In the genomic region with DNA sequence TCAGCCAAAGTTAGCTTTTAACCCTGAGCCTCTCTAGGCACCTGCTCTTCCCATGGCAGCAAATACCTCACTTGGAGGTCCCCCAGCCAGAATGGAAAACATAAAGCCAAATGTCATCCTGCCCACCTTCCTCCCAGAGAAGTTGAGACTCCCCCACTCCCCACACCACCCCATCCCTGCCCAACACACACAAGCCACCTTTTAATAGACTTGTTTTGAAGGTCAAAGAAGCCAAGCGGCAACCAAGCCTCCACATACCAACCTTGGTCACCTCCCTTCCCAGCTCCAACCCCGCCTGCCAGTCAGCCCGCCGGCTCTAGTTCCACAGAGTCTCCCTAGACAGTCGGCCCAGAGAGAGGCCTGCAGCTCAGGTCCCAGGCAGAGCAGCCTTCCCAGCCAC, we compare ENCODE assay signal across 18 mouse cellular contexts. TPM values are rescaled to one million over a fixed set of nuclear protein-coding genes. Genes with fewer than 3 reads are reported as not detected.
DNase-seq lines count a peak whose midpoint lies in the region; ATAC-seq lines count a peak whose summit lies in the region.
"Had no signal": no experiment of that assay in that cellular context is flagged by ENCODE, and none has a peak within 500 bp of the region (broad histone marks: within the 10 kb centered on the region; RNA-seq: fewer than 3 reads in every experiment).

No protein-coding gene starts in this region.

- no peak overlapping the region for H3K4me3 ChIP-seq in heart, embryonic 14.5 days (ENCODE audit: control insufficient read depth in 1 of 2, insufficient read depth in 1 of 2, low read depth in 1 of 2, low read length in 2 of 2)
- H3K4me3 ChIP-seq in kidney, embryonic 14.5 days (ENCODE audit: low read length) = no peak overlapping the region
- no peak overlapping the region for H3K4me3 ChIP-seq in liver, embryonic 12.5 days

- no peak for DNase-seq in heart, postnatal 25 days (ENCODE audit: low spot score)
- DNase-seq in testis, postnatal 10 days (ENCODE audit: low spot score) = peak; percentile 60
- DNase-seq in testis, postnatal 14 days (ENCODE audit: low spot score) = no peak
- no peak for DNase-seq in left cerebral cortex, adult 18-20 months (ENCODE audit: low spot score in 2 of 2)
- DNase-seq in thymus, adult 18-20 months = no peak
- DNase-seq: adrenal gland, postnatal 10 days; cerebellum, postnatal 25 days; forebrain, postnatal 0 days; right cerebral cortex, adult 18-20 months; thymus, postnatal 36 days had no signal

- H3K27ac ChIP-seq in heart, embryonic 14.5 days (replicated peaks in 1 of 2; ENCODE audit: control insufficient read depth in 1 of 2, insufficient read depth in 1 of 2, low read depth in 2 of 2, low read length in 2 of 2) = peak overlapping the region; percentile 7 to 35; a peak in 2 of 4 replicates
- peak overlapping the region; percentile 87 for H3K27ac ChIP-seq in kidney, embryonic 14.5 days (ENCODE audit: low read depth, low read length)
- no peak overlapping the region for H3K27ac ChIP-seq in liver, embryonic 12.5 days

- no peaks in the 10 kb centered on the region for H3K27me3 ChIP-seq in heart, embryonic 14.5 days (ENCODE audit: control insufficient read depth, insufficient read depth, low read length)
- no peaks in the 10 kb centered on the region for H3K27me3 ChIP-seq in kidney, embryonic 14.5 days (ENCODE audit: control insufficient read depth, insufficient read depth, low read length)
- peaks cover 29% of the 10 kb centered on the region for H3K27me3 ChIP-seq in liver, embryonic 12.5 days (replicated peaks)

- WGBS in heart, embryonic 14.5 days = 32% methylated on average over 5 of the region's 5 CpGs
- 30% methylated on average over 5 of the region's 5 CpGs for WGBS in kidney, embryonic 14.5 days
- 71% methylated on average over 5 of the region's 5 CpGs for WGBS in liver, embryonic 12.5 days (ENCODE audit: insufficient replicate concordance)

- no peaks in the 10 kb centered on the region for H3K9me3 ChIP-seq in heart, embryonic 14.5 days (ENCODE audit: control insufficient read depth, low read length)
- H3K9me3 ChIP-seq in kidney, embryonic 14.5 days (ENCODE audit: control insufficient read depth, low read length) = no peaks in the 10 kb centered on the region
- no peaks in the 10 kb centered on the region for H3K9me3 ChIP-seq in liver, embryonic 12.5 days (replicated peaks)

- peak overlapping the region; percentile 42; the same call in 1 of the 2 replicates for H3K9ac ChIP-seq in heart, embryonic 14.5 days (ENCODE audit: low read length)
- no peak overlapping the region for H3K9ac ChIP-seq in kidney, embryonic 14.5 days (ENCODE audit: low read depth, low read length)
- no peak overlapping the region for H3K9ac ChIP-seq in liver, embryonic 12.5 days
- H3K9ac ChIP-seq: forebrain, postnatal 0 days had no signal

- peaks cover 78% of the 10 kb centered on the region for H3K36me3 ChIP-seq in heart, embryonic 14.5 days (ENCODE audit: control insufficient read depth, insufficient read depth, low read length)
- H3K36me3 ChIP-seq in kidney, embryonic 14.5 days (ENCODE audit: control insufficient read depth, insufficient read depth, low read length) = peaks cover 27% of the 10 kb centered on the region
- H3K36me3 ChIP-seq in liver, embryonic 12.5 days = peaks cover 16% of the 10 kb centered on the region

- intact Hi-C loops in heart, postnatal 25 days (cut with DNase I) = no loop called here

- no peak for ATAC-seq in heart, embryonic 14.5 days (ENCODE audit: insufficient number of reproducible peaks, insufficient read depth, low FRiP score, low read depth)
- peak; percentile 63 for ATAC-seq in kidney, embryonic 14.5 days (ENCODE audit: low FRiP score, low TSS enrichment)
- ATAC-seq in liver, embryonic 12.5 days = no peak
- ATAC-seq: forebrain, postnatal 0 days had no signal

- peaks cover 47 to 73% of the 10 kb centered on the region in 2 experiments for H3K4me1 ChIP-seq in heart, embryonic 14.5 days (ENCODE audit: control insufficient read depth in 2 of 2, insufficient read depth in 2 of 2, low read length in 2 of 2)
- H3K4me1 ChIP-seq in kidney, embryonic 14.5 days (ENCODE audit: control insufficient read depth, insufficient read depth, low read length) = peaks cover 49% of the 10 kb centered on the region
- H3K4me1 ChIP-seq in liver, embryonic 12.5 days = peaks cover 14% of the 10 kb centered on the region

- H3K4me2 ChIP-seq in heart, embryonic 14.5 days (ENCODE audit: low read length) = no peak overlapping the region
- H3K4me2 ChIP-seq in kidney, embryonic 14.5 days (replicated peaks; ENCODE audit: low read depth, low read length) = 0 out of 2 replicates have a peak overlapping the region, but pooled peaks have one; percentile 1
- no peak overlapping the region for H3K4me2 ChIP-seq in liver, embryonic 12.5 days
- H3K4me2 ChIP-seq: liver, embryonic 11.5 days had no signal

RNA-seq across cellular contexts. Expression of a gene that starts 9.5 kb away (rescaled TPM):
- polyA plus RNA-seq in heart, embryonic 14.5 days (2014; fragmentation: Nextera tagmentation; extraction: Ambion mirVana) = 116 and 122 TPM in 2 replicates
- total RNA-seq in heart, postnatal 25 days (2021) = 10 to 100 TPM; 19.0 to 21.6 TPM
- 30.0 and 56.1 TPM in 2 replicates for polyA plus RNA-seq in kidney, embryonic 14.5 days (2014; fragmentation: Nextera tagmentation; extraction: Ambion mirVana)
- 11.3 and 12.5 TPM in 2 replicates for polyA plus RNA-seq in liver, embryonic 12.5 days (2016; fragmentation: Nextera tagmentation; extraction: Ambion mirVana)
- 1 to 10 TPM in 1 of 2 experiments, under 1 TPM in 1; 0.61 to 1.3 TPM for total RNA-seq in left cerebral cortex, adult 18-20 months (2021)
- total RNA-seq: megakaryocyte progenitor cell, adult 5-6 weeks had no signal

RNA-seq across cellular contexts. Expression of a gene that starts 33.3 kb away (rescaled TPM):
- not detected in 2 replicates for polyA plus RNA-seq in heart, embryonic 14.5 days (2014; fragmentation: Nextera tagmentation; extraction: Ambion mirVana)
- total RNA-seq in heart, postnatal 25 days (2021) = under 1 TPM in 1 of 2 experiments, not detected in 1; 0.31 TPM
- 0.31 and 0.76 TPM in 2 replicates for polyA plus RNA-seq in kidney, embryonic 14.5 days (2014; fragmentation: Nextera tagmentation; extraction: Ambion mirVana)
- polyA plus RNA-seq in liver, embryonic 12.5 days (2016; fragmentation: Nextera tagmentation; extraction: Ambion mirVana) = 0.12 TPM in 1 of 2 replicates, not detected in the other
- total RNA-seq in left cerebral cortex, adult 18-20 months (2021) = under 1 TPM in 1 of 2 experiments, not detected in 1; 0.23 TPM
- total RNA-seq: forebrain, postnatal 0 days; granulocyte monocyte progenitor cell, adult 5-6 weeks; left cerebral cortex, postnatal 14 days; megakaryocyte progenitor cell, adult 5-6 weeks had no signal
- polyA plus RNA-seq: forebrain, postnatal 0 days; liver, embryonic 11.5 days; neural tube, embryonic 14.5 days had no signal

RNA-seq across cellular contexts. Expression of a gene that starts 39.1 kb away (rescaled TPM):
- 61.9 and 64.7 TPM in 2 replicates for polyA plus RNA-seq in heart, embryonic 14.5 days (2014; fragmentation: Nextera tagmentation; extraction: Ambion mirVana)
- total RNA-seq in heart, postnatal 25 days (2021) = 10 to 100 TPM; 40.9 to 42.8 TPM
- polyA plus RNA-seq in kidney, embryonic 14.5 days (2014; fragmentation: Nextera tagmentation; extraction: Ambion mirVana) = 129 and 173 TPM in 2 replicates
- polyA plus RNA-seq in liver, embryonic 12.5 days (2016; fragmentation: Nextera tagmentation; extraction: Ambion mirVana) = 174 and 192 TPM in 2 replicates
- total RNA-seq in left cerebral cortex, adult 18-20 months (2021) = 10 to 100 TPM; 53.3 to 53.6 TPM

RNA-seq across cellular contexts. Expression of a gene that starts 39.8 kb away (rescaled TPM):
- 0.19 and 0.28 TPM in 2 replicates for polyA plus RNA-seq in heart, embryonic 14.5 days (2014; fragmentation: Nextera tagmentation; extraction: Ambion mirVana)
- not detected for total RNA-seq in heart, postnatal 25 days (2021)
- polyA plus RNA-seq in kidney, embryonic 14.5 days (2014; fragmentation: Nextera tagmentation; extraction: Ambion mirVana) = 5.8 and 8.3 TPM in 2 replicates
- polyA plus RNA-seq in liver, embryonic 12.5 days (2016; fragmentation: Nextera tagmentation; extraction: Ambion mirVana) = 0.08 and 0.12 TPM in 2 replicates
- 1 to 10 TPM; 2.4 to 3.1 TPM for total RNA-seq in left cerebral cortex, adult 18-20 months (2021)
- total RNA-seq: megakaryocyte progenitor cell, adult 5-6 weeks had no signal
